Mouse (Mus musculus): Measurements from ENCODE around the gene Slc25a19. TPM values are rescaled to one million over a fixed set of nuclear protein-coding genes. Genes with fewer than 3 reads are reported as not detected.

The Slc25a19 gene
- total RNA-seq, 2 experiments from 2014 or later, result 40.3 to 41.1 TPM

- intact Hi-C loops (cut with DNase I), result no loop called here
- DNase-seq, result no peak
Measured at GRCm38 (mm10) chr11:115642705-115643104, 14.6 kb upstream of the Slc25a19 start.

- intact Hi-C loops (cut with DNase I), result no loop called here
- DNase-seq, result no peak
Measured at GRCm38 (mm10) chr11:115641664-115642036, 13.6 kb upstream of the Slc25a19 start.

- intact Hi-C loops (cut with DNase I), result no loop called here
Measured at GRCm38 (mm10) chr11:115640978-115641663, 13.0 kb upstream of the Slc25a19 start.

GRCm38 (mm10) chr11:115640311-115640828 is 12.3 kb upstream of the Slc25a19 start:
- intact Hi-C loops (cut with DNase I), result no loop called here
- DNase-seq, result no peak

More at GRCm38 (mm10) chr11:115640978-115641663, 13.0 kb upstream of the Slc25a19 start:
- peak in 1 of 2 experiments; percentile 26 for DNase-seq

- DNase-seq, result no peak
- intact Hi-C loops (cut with DNase I), result no loop called here
Measured at GRCm38 (mm10) chr11:115639540-115639939, 11.4 kb upstream of the Slc25a19 start.

- intact Hi-C loops (cut with DNase I), result no loop called here
Measured at GRCm38 (mm10) chr11:115638498-115639409, 10.7 kb upstream of the Slc25a19 start.

GRCm38 (mm10) chr11:115636960-115637359 is 8.9 kb upstream of the Slc25a19 start:
- DNase-seq, result no peak
- intact Hi-C loops (cut with DNase I), result no loop called here

More at GRCm38 (mm10) chr11:115638498-115639409, 10.7 kb upstream of the Slc25a19 start:
- no peak for DNase-seq

GRCm38 (mm10) chr11:115635484-115635883 is 7.4 kb upstream of the Slc25a19 start:
- intact Hi-C loops (cut with DNase I), result no loop called here
- no peak for DNase-seq

GRCm38 (mm10) chr11:115635041-115635440 is 6.9 kb upstream of the Slc25a19 start:
- no peak for DNase-seq
- intact Hi-C loops (cut with DNase I), result no loop called here

GRCm38 (mm10) chr11:115634109-115634508 is 6.0 kb upstream of the Slc25a19 start:
- DNase-seq, result peak; percentile 30 to 40
- intact Hi-C loops (cut with DNase I), result no loop called here

- DNase-seq, result no peak
- intact Hi-C loops (cut with DNase I), result no loop called here
Measured at GRCm38 (mm10) chr11:115632862-115633261, 4.8 kb upstream of the Slc25a19 start.

GRCm38 (mm10) chr11:115632247-115632646 is 4.2 kb upstream of the Slc25a19 start:
- intact Hi-C loops (cut with DNase I), result no loop called here

GRCm38 (mm10) chr11:115631505-115631890 is 3.4 kb upstream of the Slc25a19 start:
- intact Hi-C loops (cut with DNase I), result loop anchor here (2.0 kb wide), 1 partner anchor 183 kb away; the partner anchor contains the start of gene Tsen54
- peak; percentile 49 to 68 for DNase-seq

More at GRCm38 (mm10) chr11:115632247-115632646, 4.2 kb upstream of the Slc25a19 start:
- no peak for DNase-seq

- peak; percentile 42 for DNase-seq
- intact Hi-C loops (cut with DNase I), result loop anchor here (2.0 kb wide), 1 partner anchor 184 kb away; the partner anchor contains the start of gene Tsen54
Measured at GRCm38 (mm10) chr11:115630532-115631504, 2.7 kb upstream of the Slc25a19 start.

GRCm38 (mm10) chr11:115629734-115630531 is 1.8 kb upstream of the Slc25a19 start:
- DNase-seq, result no peak
- intact Hi-C loops (cut with DNase I), result loop anchor here (2.0 kb wide), 1 partner anchor 185 kb away; the partner anchor contains the start of gene Tsen54

- DNase-seq, result no peak
- intact Hi-C loops (cut with DNase I), result no loop called here
Measured at GRCm38 (mm10) chr11:115628465-115629101, 488 bp upstream of the Slc25a19 start.

- intact Hi-C loops (cut with DNase I), result no loop called here
- DNase-seq, result no peak
Measured at GRCm38 (mm10) chr11:115626824-115627616, 1.1 kb downstream of the Slc25a19 start.

GRCm38 (mm10) chr11:115625877-115626276 is 2.2 kb downstream of the Slc25a19 start:
- intact Hi-C loops (cut with DNase I), result no loop called here
- no peak for DNase-seq

Data from heart, postnatal 10 days (tissue).